Mouse (Mus musculus): ENCODE data around the gene Hoxa3. TPM values are rescaled to one million over a fixed set of nuclear protein-coding genes. Genes with fewer than 3 reads are reported as not detected.

Hoxa3 gene
- polyA plus RNA-seq, 1 experiment from 2014 or later = 23.8 TPM

DNA sequence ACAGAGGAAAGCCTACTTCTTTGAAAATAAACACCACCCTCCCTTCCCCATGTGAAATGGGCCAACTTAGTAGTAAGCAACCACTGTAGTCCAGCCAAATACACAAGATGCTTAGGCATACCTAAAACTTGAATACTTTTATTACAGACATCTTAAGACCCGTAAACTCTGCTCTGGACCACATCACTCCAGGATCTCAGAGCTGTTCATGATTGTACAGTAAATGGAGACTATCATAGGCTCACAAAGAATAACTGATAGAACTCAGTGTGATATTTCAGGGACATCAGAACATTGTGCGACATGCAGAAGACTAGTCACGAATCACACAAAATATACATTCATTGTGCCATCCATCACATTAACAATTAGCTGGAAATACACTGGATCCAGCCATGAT, 57.7 kb downstream of the Hoxa3 start:
- 47% methylated on average over 3 of the region's 3 CpGs for WGBS
- Histone ChIP-seq H3K9ac (no peak overlapping the region), H3K4me3 (no peak overlapping the region), H3K36me3 (no peaks in the 10 kb centered on the region), H3K4me2 (no peak overlapping the region), H3K4me1 (replicated peaks) (peaks cover 39% of the 10 kb centered on the region), H3K27ac (no peak overlapping the region), H3K9me3 (no peaks in the 10 kb centered on the region), H3K27me3 (peaks cover 79% of the 10 kb centered on the region)
- no peak for ATAC-seq (ENCODE audit: low FRiP score)

- no peak for ATAC-seq (ENCODE audit: low FRiP score)
- Histone ChIP-seq H3K4me3 (no peak overlapping the region), H3K27ac (no peak overlapping the region), H3K4me1 (replicated peaks) (peaks cover 25% of the 10 kb centered on the region), H3K27me3 (peaks cover 81% of the 10 kb centered on the region), H3K36me3 (no peaks in the 10 kb centered on the region), H3K9me3 (no peaks in the 10 kb centered on the region), H3K9ac (no peak overlapping the region), H3K4me2 (no peak overlapping the region)
- 9% methylated on average over 5 of the region's 5 CpGs for WGBS
Measured at GRCm38 (mm10) chr6:52154044-52154443, 59.1 kb downstream of the Hoxa3 start.

- Histone ChIP-seq H3K4me1 (replicated peaks) (peaks cover 23% of the 10 kb centered on the region), H3K36me3 (no peaks in the 10 kb centered on the region), H3K9ac (no peak overlapping the region), H3K4me3 (no peak overlapping the region), H3K27ac (no peak overlapping the region), H3K4me2 (no peak overlapping the region), H3K9me3 (no peaks in the 10 kb centered on the region), H3K27me3 (peaks cover 85% of the 10 kb centered on the region)
- 2% methylated on average over 6 of the region's 6 CpGs for WGBS
- ATAC-seq (ENCODE audit: low FRiP score) = no peak
Measured at GRCm38 (mm10) chr6:52153270-52153669, 59.9 kb downstream of the Hoxa3 start.

- Histone ChIP-seq H3K9me3 (no peaks in the 10 kb centered on the region), H3K9ac (no peak overlapping the region), H3K4me2 (no peak overlapping the region), H3K27ac (no peak overlapping the region), H3K36me3 (no peaks in the 10 kb centered on the region), H3K27me3 (peaks cover 87% of the 10 kb centered on the region), H3K4me3 (no peak overlapping the region), H3K4me1 (replicated peaks) (peaks cover 17% of the 10 kb centered on the region)
- ATAC-seq (ENCODE audit: low FRiP score) = no peak
- 7% methylated on average over 16 of the region's 16 CpGs for WGBS
Measured at GRCm38 (mm10) chr6:52152226-52153193, 60.6 kb downstream of the Hoxa3 start.

DNA sequence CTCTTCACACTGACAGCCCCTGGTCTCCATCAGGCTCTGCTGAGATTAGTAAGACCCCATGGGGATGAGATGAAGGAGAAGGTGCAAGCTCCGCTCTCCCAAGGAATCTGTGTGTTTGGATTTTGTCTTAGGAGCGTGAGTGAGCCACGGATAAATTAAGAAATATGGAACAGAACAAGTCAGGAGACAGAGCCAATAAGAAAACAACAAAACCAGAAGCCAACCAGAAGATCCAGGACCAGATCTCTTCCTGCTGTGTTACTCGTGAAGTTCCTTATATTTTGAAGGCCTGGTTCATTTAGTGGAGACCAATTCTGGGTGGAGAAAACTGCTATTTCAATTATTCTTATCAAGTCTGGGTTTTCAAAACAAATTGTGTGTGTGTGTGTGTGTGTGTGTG, 61.6 kb downstream of the Hoxa3 start:
- Histone ChIP-seq H3K9ac (no peak overlapping the region), H3K36me3 (no peaks in the 10 kb centered on the region), H3K27me3 (peaks cover 87% of the 10 kb centered on the region), H3K9me3 (no peaks in the 10 kb centered on the region), H3K4me3 (no peak overlapping the region), H3K4me2 (no peak overlapping the region), H3K27ac (no peak overlapping the region), H3K4me1 (replicated peaks) (peaks cover 10% of the 10 kb centered on the region; the same call in 1 of the 2 replicates)
- ATAC-seq (ENCODE audit: low FRiP score) = no peak
- WGBS = 21% methylated on average over 4 of the region's 4 CpGs

DNA sequence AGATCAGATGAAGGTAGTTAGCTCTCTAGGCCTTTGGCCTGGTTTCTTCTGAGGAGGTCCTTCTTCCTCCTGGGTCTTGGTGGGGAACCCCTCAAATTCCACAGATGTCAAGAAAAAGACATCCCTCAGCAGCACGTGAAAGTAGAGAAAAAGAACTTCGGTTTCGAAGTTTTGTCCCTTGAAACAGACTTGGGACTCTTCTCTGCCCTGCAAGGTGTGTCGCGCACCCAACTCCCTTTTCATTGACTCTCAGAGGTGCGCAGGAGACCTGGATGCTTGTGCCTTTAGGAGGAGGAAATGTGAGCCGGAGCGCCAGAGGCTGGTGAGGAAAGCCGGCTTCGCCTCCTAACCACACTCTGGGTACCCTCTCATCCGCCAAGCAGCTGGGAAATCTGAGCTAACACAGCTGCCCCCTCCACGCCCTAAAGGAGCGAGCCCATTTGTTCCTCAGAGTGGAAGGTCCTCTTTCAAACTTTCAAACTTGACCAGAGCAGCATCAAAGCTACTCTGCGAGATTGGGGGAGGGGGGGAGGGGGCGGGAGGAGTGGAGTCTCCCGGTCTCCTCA, 62.7 kb downstream of the Hoxa3 start:
- Histone ChIP-seq H3K4me3 (no peak overlapping the region), H3K9ac (no peak overlapping the region), H3K4me2 (no peak overlapping the region), H3K27ac (no peak overlapping the region), H3K9me3 (no peaks in the 10 kb centered on the region), H3K27me3 (peaks cover 80% of the 10 kb centered on the region), H3K4me1 (replicated peaks) (peaks cover 8% of the 10 kb centered on the region; the same call in 1 of the 2 replicates), H3K36me3 (no peaks in the 10 kb centered on the region)
- no peak for ATAC-seq (ENCODE audit: low FRiP score)
- 5% methylated on average over 16 of the region's 16 CpGs for WGBS

DNA sequence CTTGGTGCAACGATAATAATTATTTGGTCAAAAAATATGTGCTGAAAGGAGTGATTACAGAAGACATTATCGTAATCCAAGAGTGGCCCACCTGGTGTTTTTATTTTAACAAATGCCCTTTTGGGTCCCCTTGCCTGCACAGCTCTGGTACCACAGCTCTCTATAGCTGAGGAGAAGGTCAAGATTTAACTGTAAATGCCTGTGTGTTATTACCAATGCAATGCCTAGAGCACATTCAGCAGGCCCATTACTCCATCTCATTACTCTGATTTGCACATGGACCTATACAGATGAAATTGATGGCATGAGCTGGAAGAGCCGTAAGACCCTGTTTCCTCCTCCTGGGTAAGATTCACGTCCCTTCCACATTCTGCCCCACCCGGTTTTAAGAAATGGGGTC, 74.0 kb downstream of the Hoxa3 start:
- Histone ChIP-seq H3K27ac (peak overlapping the region; percentile 35; the same call in 1 of the 2 replicates), H3K4me1 (replicated peaks) (peaks cover 14% of the 10 kb centered on the region), H3K36me3 (no peaks in the 10 kb centered on the region), H3K4me2 (no peak overlapping the region), H3K9me3 (no peaks in the 10 kb centered on the region), H3K27me3 (no peaks in the 10 kb centered on the region), H3K9ac (no peak overlapping the region), H3K4me3 (no peak overlapping the region)
- ATAC-seq (ENCODE audit: low FRiP score) = no peak
- 67% methylated on average over 5 of the region's 5 CpGs for WGBS

- 54% methylated on average over 10 of the region's 10 CpGs for WGBS
- no peak overlapping the region for H3K9ac ChIP-seq
- no peak; the same call in 1 of the 2 replicates for ATAC-seq (ENCODE audit: low FRiP score)
Measured at GRCm38 (mm10) chr6:52138576-52138975, 74.6 kb downstream of the Hoxa3 start.

GRCm38 (mm10) chr6:52137841-52138535, 75.1 kb downstream of the Hoxa3 start:
- WGBS = 45% methylated on average over 9 of the region's 9 CpGs
- ATAC-seq (ENCODE audit: low FRiP score) = 0 out of 2 replicates have a peak, but pooled peaks have one; percentile 61
- Histone ChIP-seq H3K9ac (no peak overlapping the region), H3K36me3 (no peaks in the 10 kb centered on the region), H3K27me3 (no peaks in the 10 kb centered on the region), H3K4me1 (replicated peaks) (peaks cover 14% of the 10 kb centered on the region), H3K9me3 (no peaks in the 10 kb centered on the region), H3K4me2 (no peak overlapping the region), H3K27ac (0 out of 2 replicates have a peak overlapping the region, but pooled peaks have one; percentile 48), H3K4me3 (no peak overlapping the region)

More at GRCm38 (mm10) chr6:52138576-52138975, 74.6 kb downstream of the Hoxa3 start:
- Histone ChIP-seq H3K4me3 (no peak overlapping the region), H3K36me3 (no peaks in the 10 kb centered on the region), H3K4me2 (no peak overlapping the region), H3K4me1 (replicated peaks) (peaks cover 14% of the 10 kb centered on the region), H3K27ac (0 out of 2 replicates have a peak overlapping the region, but pooled peaks have one; percentile 35), H3K27me3 (no peaks in the 10 kb centered on the region), H3K9me3 (no peaks in the 10 kb centered on the region)

GRCm38 (mm10) chr6:52123673-52124072, 89.5 kb downstream of the Hoxa3 start:
- Histone ChIP-seq H3K27ac (no peak overlapping the region), H3K9me3 (0 out of 2 replicates have a peak, but pooled peaks cover 3% of the 10 kb centered on the region), H3K4me2 (no peak overlapping the region), H3K27me3 (no peaks in the 10 kb centered on the region), H3K9ac (no peak overlapping the region), H3K36me3 (no peaks in the 10 kb centered on the region), H3K4me1 (replicated peaks) (peaks cover 17% of the 10 kb centered on the region), H3K4me3 (no peak overlapping the region)
- ATAC-seq (ENCODE audit: low FRiP score) = no peak
- WGBS = 88% methylated on average over 4 of the region's 4 CpGs

- Histone ChIP-seq H3K4me1 (replicated peaks) (peaks cover 27% of the 10 kb centered on the region), H3K36me3 (no peaks in the 10 kb centered on the region), H3K27ac (no peak overlapping the region), H3K9ac (no peak overlapping the region), H3K4me3 (no peak overlapping the region), H3K9me3 (no peaks in the 10 kb centered on the region), H3K27me3 (no peaks in the 10 kb centered on the region), H3K4me2 (no peak overlapping the region)
- 63% methylated on average over 3 of the region's 3 CpGs for WGBS
- no peak for ATAC-seq (ENCODE audit: low FRiP score)
Measured at GRCm38 (mm10) chr6:52121173-52121572, 92.0 kb downstream of the Hoxa3 start.
